Mouse (Mus musculus) ES-E14 (cell line): ENCODE results near the gene Vwf. TPM values are rescaled to one million over a fixed set of nuclear protein-coding genes. Genes with fewer than 3 reads are reported as not detected.

Experiments used
- DNase-seq: peaks from one replicate; pipeline ENCODE4 v3.0.0-alpha.2; 2013; ENCODE audit warnings: low read depth, low spot score
- H3K27ac ChIP-seq: 2 replicates; pipeline ENCODE4 v1.5.1; 2012; ENCODE audit warnings: low read depth, mild to moderate bottlenecking, low read length, moderate library complexity, mixed read lengths; ENCODE audit not compliant: poor library complexity, insufficient read depth, severe bottlenecking
- H3K36me3 ChIP-seq: 2 replicates; pipeline ENCODE4 v1.6.1; 2012; ENCODE audit warnings: mild to moderate bottlenecking, low read length, moderate library complexity, mixed read lengths; ENCODE audit not compliant: control insufficient read depth, poor library complexity, insufficient read depth, severe bottlenecking
- H3K4me1 ChIP-seq, 2 experiments: fragments of 150-350 bp in 1 of 2; sonication (generic) in 1 of 2; 2 replicates each; pipeline ENCODE4 v1.6.1; 2012; ENCODE audit warnings: low read length in 2 of 2, mild to moderate bottlenecking in 1 of 2, mixed read lengths in 1 of 2; ENCODE audit not compliant: control insufficient read depth in 2 of 2, insufficient read depth in 2 of 2, poor library complexity in 1 of 2
- H3K4me3 ChIP-seq, 2 experiments: fragments of 150-350 bp in 1 of 2; sonication (generic) in 1 of 2; 2 replicates each; pipeline ENCODE4 v1.5.1; 2012; ENCODE audit warnings: low read length in 2 of 2, low read depth in 1 of 2, mild to moderate bottlenecking in 1 of 2, mixed read lengths in 1 of 2; ENCODE audit not compliant: insufficient read depth in 1 of 2, poor library complexity in 1 of 2, severe bottlenecking in 1 of 2
- H3K9ac ChIP-seq: 2 replicates; pipeline ENCODE4 v1.6.1; 2012; ENCODE audit warnings: low read depth, mild to moderate bottlenecking, low read length, mixed read lengths; ENCODE audit not compliant: poor library complexity, insufficient read depth, severe bottlenecking
- H3K9me3 ChIP-seq: fragments of 150-350 bp; sonication (generic); 2 replicates; pipeline ENCODE4 v1.6.1; 2012; ENCODE audit warnings: low read depth, mild to moderate bottlenecking, low read length; ENCODE audit not compliant: control insufficient read depth, insufficient read depth
- CHD2 ChIP-seq: IDR thresholded peaks from 2 replicates; pipeline ENCODE4 v1.6.1; 2014; ENCODE audit warnings: mild to moderate bottlenecking, low read depth, low read length, inconsistent platforms
- HCFC1 ChIP-seq: IDR thresholded peaks from 2 replicates; pipeline ENCODE4 v1.6.1; 2012; ENCODE audit warnings: low read length, inconsistent platforms, borderline replicate concordance; ENCODE audit not compliant: insufficient read depth
- MAFK ChIP-seq: IDR thresholded peaks from 2 replicates; pipeline ENCODE4 v1.6.1; 2014; ENCODE audit warnings: mild to moderate bottlenecking, low read depth, low read length, inconsistent platforms; ENCODE audit not compliant: insufficient read depth
- ZC3H11A ChIP-seq: IDR thresholded peaks from 2 replicates; pipeline ENCODE4 v1.6.1; 2012; ENCODE audit warnings: low read depth, mild to moderate bottlenecking, inconsistent platforms, low read length, borderline replicate concordance
- ZNF384 ChIP-seq: IDR thresholded peaks from 2 replicates; pipeline ENCODE4 v1.6.1; 2012; ENCODE audit warnings: low read depth, low read length, inconsistent platforms
- in situ Hi-C, 2 experiments: fragments of 600-800 bp; cut with MboI; formaldehyde crosslinking; loops; one replicate each; pipeline ENCODE4 v1.15.1; 2025; ENCODE audit warnings: low sequenced_read_pairs in 2 of 2, inconsistent platforms in 1 of 2; ENCODE audit not compliant: unreplicated experiment in 2 of 2
- total RNA-seq: library from RNA; depleted of rRNA; stranded (reverse); fragments of 300-350 nt; gene quantifications from 2 replicates; pipeline ENCODE4 v1.2.3, GENCODE M21; 2012; rRNA removed

Gene Vwf
- total RNA-seq, 1 experiment = 3.0 TPM

- DNase-seq = no peak
Observed at GRCm38 (mm10) chr6:125711261-125711660, 164.7 kb downstream of the Vwf start.

GRCm38 (mm10) chr6:125726408-125726807, 179.8 kb downstream of the Vwf start:
- Histone ChIP-seq H3K27ac (no peak overlapping the region), H3K36me3 (no peaks in the 10 kb centered on the region), H3K4me3 (no peak overlapping the region), H3K9ac (no peak overlapping the region), H3K9me3 (no peaks in the 10 kb centered on the region), H3K4me1 (no peaks in the 10 kb centered on the region)
- DNase-seq = peak; percentile 30
- TF ChIP-seq CHD2 (no peak), ZC3H11A (no peak), MAFK (no peak), HCFC1 (no peak), ZNF384 (no peak)
- in situ Hi-C loops = no loop called here

More at GRCm38 (mm10) chr6:125711261-125711660, 164.7 kb downstream of the Vwf start:
- Histone ChIP-seq H3K4me3 (no peak overlapping the region; a peak in 1 of 4 replicates), H3K9ac (no peak overlapping the region), H3K27ac (no peak overlapping the region), H3K9me3 (no peaks in the 10 kb centered on the region), H3K36me3 (no peaks in the 10 kb centered on the region), H3K4me1 (no peaks in the 10 kb centered on the region)
- no peak for TF ChIP-seq CHD2
- in situ Hi-C loops = no loop called here

GRCm38 (mm10) chr6:125727484-125727911, 180.9 kb downstream of the Vwf start:
- H3K9ac ChIP-seq = no peak overlapping the region
- H3K4me3 ChIP-seq = no peak overlapping the region
- DNase-seq = no peak
- no peaks in the 10 kb centered on the region for H3K4me1 ChIP-seq
- no peaks in the 10 kb centered on the region for H3K36me3 ChIP-seq
- in situ Hi-C loops = no loop called here
- H3K27ac ChIP-seq = no peak overlapping the region; the same call in 1 of the 2 replicates
- no peak for TF ChIP-seq HCFC1
- no peak for TF ChIP-seq ZNF384
- no peak for TF ChIP-seq CHD2
- TF ChIP-seq MAFK = no peak
- TF ChIP-seq ZC3H11A = no peak
- no peaks in the 10 kb centered on the region for H3K9me3 ChIP-seq

GRCm38 (mm10) chr6:125729471-125729870, 182.9 kb downstream of the Vwf start:
- no peak for DNase-seq
- H3K4me1 ChIP-seq = no peaks in the 10 kb centered on the region
- in situ Hi-C loops = no loop called here
- H3K36me3 ChIP-seq = no peaks in the 10 kb centered on the region
- no peaks in the 10 kb centered on the region for H3K9me3 ChIP-seq
- TF ChIP-seq ZC3H11A (no peak), CHD2 (no peak), MAFK (no peak), HCFC1 (no peak)
- no peak overlapping the region for H3K4me3 ChIP-seq
- no peak overlapping the region for H3K27ac ChIP-seq
- no peak overlapping the region for H3K9ac ChIP-seq

- in situ Hi-C loops = no loop called here
- Histone ChIP-seq H3K27ac (no peak overlapping the region), H3K4me3 (no peak overlapping the region), H3K9ac (no peak overlapping the region), H3K9me3 (no peaks in the 10 kb centered on the region), H3K36me3 (no peaks in the 10 kb centered on the region), H3K4me1 (no peaks in the 10 kb centered on the region)
- no peak for DNase-seq
- TF ChIP-seq HCFC1 (no peak), MAFK (no peak), CHD2 (no peak), ZNF384 (no peak), ZC3H11A (no peak)
Observed at GRCm38 (mm10) chr6:125729986-125730535, 183.5 kb downstream of the Vwf start.

Other genes starting within 250 kb of the Vwf start
- 8.7 and 14.3 TPM in 2 replicates for gene Ltbr, start 232.9 kb upstream of the Vwf start, total RNA-seq
- 0.11 and 0.31 TPM in 2 replicates for gene Scnn1a, start 226.1 kb upstream of the Vwf start, total RNA-seq
- gene Tnfrsf1a, start 197.4 kb upstream of the Vwf start, total RNA-seq = 6.1 and 7.7 TPM in 2 replicates
- gene Plekhg6, start 166.0 kb upstream of the Vwf start, total RNA-seq = 1.1 and 1.5 TPM in 2 replicates
- gene Cd9, start 52.0 kb upstream of the Vwf start, total RNA-seq = 228 and 374 TPM in 2 replicates
- gene Ano2, start 143.6 kb downstream of the Vwf start, total RNA-seq = 0.21 and 0.27 TPM in 2 replicates